Mouse (Mus musculus): ENCODE data around the gene Sorbs1.

GRCm38 (mm10) chr19:40523431-40524005, 9.9 kb upstream of the Sorbs1 start:
- TF ChIP-seq EP300 (IDR thresholded peaks at IDR 0.05; ENCODE audit: insufficient read depth, low read depth, low read length) (no peak), CTCF (IDR thresholded peaks at IDR 0.05; ENCODE audit: low read depth, low read length) (no peak), POLR2A (IDR thresholded peaks at IDR 0.05; ENCODE audit: insufficient read depth, low read length) (no peak)
